Mouse (Mus musculus) forebrain, embryonic 16.5 days (tissue): ENCODE measurements around the gene Mapt. TPM values are rescaled to one million over a fixed set of nuclear protein-coding genes. Genes with fewer than 3 reads are reported as not detected.
A peak's percentile ranks its signal among the peaks of the same experiment; 100 is the strongest.
"Not testable (repeated sequence)": the region's sequence is repeated elsewhere in the genome, so short reads cannot be mapped to it uniquely, and the experiment has no call there.

Experiments used
- ATAC-seq: fragments of 200-750 bp; cut with Nextera tagmentation; 2 replicates; pipeline ENCODE4 v1.8.0; 2017; ENCODE audit warnings: mild to moderate bottlenecking, moderate library complexity
- H3K27ac ChIP-seq: fragments of 300-500 bp; sonication (generic); 2 replicates; pipeline ENCODE4 v1.5.1; 2014; ENCODE audit warnings: low read length, control low read depth
- H3K27me3 ChIP-seq: fragments of 300-500 bp; sonication (generic); replicated peaks from 2 replicates; pipeline ENCODE4 v1.6.1; 2014; ENCODE audit warnings: low read length; ENCODE audit not compliant: control insufficient read depth, insufficient read depth
- H3K36me3 ChIP-seq: fragments of 300-500 bp; sonication (generic); 2 replicates; pipeline ENCODE4 v1.6.1; 2014; ENCODE audit not compliant: control insufficient read depth, insufficient read depth
- H3K4me1 ChIP-seq: fragments of 300-500 bp; sonication (generic); replicated peaks from 2 replicates; pipeline ENCODE4 v1.6.1; 2014; ENCODE audit warnings: low read length; ENCODE audit not compliant: control insufficient read depth, insufficient read depth
- H3K4me2 ChIP-seq: fragments of 300-500 bp; sonication (generic); 2 replicates; pipeline ENCODE4 v1.6.1; 2014; ENCODE audit warnings: mild to moderate bottlenecking, low read length, control low read depth
- H3K4me3 ChIP-seq: fragments of 300-500 bp; sonication (generic); replicated peaks from 2 replicates; pipeline ENCODE4 v1.5.1; 2014; ENCODE audit warnings: mild to moderate bottlenecking, low read length, control low read depth
- H3K9ac ChIP-seq: fragments of 300-500 bp; sonication (generic); replicated peaks from 2 replicates; pipeline ENCODE4 v1.6.1; 2014; ENCODE audit warnings: low read depth, low read length, control low read depth
- H3K9me3 ChIP-seq: fragments of 300-500 bp; sonication (generic); 2 replicates; pipeline ENCODE4 v1.6.1; 2016; ENCODE audit warnings: low read length; ENCODE audit not compliant: control insufficient read depth
- WGBS: fragments of 180-500 bp; shearing (Covaris S2); extraction: QIAGEN DNeasy Blood & Tissue Kit; methylation state at CpG from one replicate; pipeline ENCODE4 v1.1.7; 2014; 5-methylcytosine and 5-hydroxymethylcytosine counted together
- polyA plus RNA-seq: library from polyadenylated mRNA; unstranded; fragments of >200 nt; fragmentation: Nextera tagmentation; extraction: Ambion mirVana; gene quantifications from 2 replicates; pipeline ENCODE4 v1.2.1, GENCODE M21; 2015

The Mapt gene
- polyA plus RNA-seq, 1 experiment from 2014 or later = 864 TPM

DNA sequence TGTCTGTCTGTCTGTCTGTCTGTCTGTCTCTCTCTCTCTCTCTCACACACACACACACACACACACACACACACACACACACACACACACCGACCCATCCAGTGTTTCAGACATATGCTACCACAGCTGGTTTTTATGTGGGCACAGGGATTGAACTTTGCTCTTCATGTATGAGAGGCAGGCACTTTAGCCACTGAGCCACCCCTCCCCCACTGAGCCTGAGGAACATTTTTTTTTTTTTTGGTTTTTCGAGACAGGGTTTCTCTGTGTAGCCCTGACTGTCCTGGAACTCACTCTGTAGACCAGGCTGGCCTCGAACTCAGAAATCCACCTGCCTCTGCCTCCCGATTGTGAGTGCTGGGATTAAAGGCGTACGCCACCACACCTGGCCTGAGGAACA is 14.3 kb downstream of the Mapt start:
- H3K9me3 ChIP-seq, H3K4me3 ChIP-seq, ATAC-seq, H3K4me1 ChIP-seq, H3K27ac ChIP-seq, H3K27me3 ChIP-seq, H3K9ac ChIP-seq, H3K36me3 ChIP-seq, H3K4me2 ChIP-seq: not testable (repeated sequence)
- 82% methylated on average over 6 of the region's 6 CpGs for WGBS

GRCm38 (mm10) chr11:104246171-104246694 is 15.0 kb downstream of the Mapt start:
- H3K9ac ChIP-seq = no peak overlapping the region
- no peak overlapping the region for H3K4me2 ChIP-seq
- no peaks in the 10 kb centered on the region for H3K27me3 ChIP-seq
- H3K27ac ChIP-seq = no peak overlapping the region
- ATAC-seq = peak; percentile 47; the same call in 1 of the 2 replicates
- no peaks in the 10 kb centered on the region for H3K9me3 ChIP-seq
- WGBS = 15% methylated on average over 6 of the region's 6 CpGs
- H3K4me1 ChIP-seq = peaks cover 3% of the 10 kb centered on the region
- H3K4me3 ChIP-seq = no peak overlapping the region
- no peaks in the 10 kb centered on the region for H3K36me3 ChIP-seq

DNA sequence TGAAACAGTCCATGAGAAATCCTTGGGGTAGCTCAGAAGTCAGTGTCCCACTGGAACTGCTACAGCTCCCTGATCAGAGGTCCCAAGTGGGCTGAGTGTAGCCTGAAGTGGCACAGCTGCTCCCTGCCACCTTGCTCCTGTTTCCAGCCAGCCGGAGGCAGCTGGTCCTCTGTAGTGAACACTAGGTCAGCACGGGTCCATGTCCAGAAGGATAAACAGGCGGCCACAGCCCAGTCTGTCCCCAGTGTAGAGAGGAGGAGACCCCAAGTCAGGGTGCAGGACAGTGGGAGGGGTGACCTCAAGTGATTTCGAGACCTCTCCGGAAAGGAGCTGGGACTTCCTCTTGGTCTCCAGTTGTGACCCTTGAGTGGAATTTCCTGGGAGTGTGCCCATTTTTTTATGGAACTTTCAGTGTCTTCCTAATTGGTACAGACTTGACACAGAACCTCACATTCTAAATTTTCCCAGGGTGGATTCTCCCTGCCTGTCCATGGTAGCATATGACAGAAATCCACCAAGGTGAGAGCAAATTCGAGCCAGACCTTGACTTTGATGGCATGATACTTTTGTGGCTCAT is 16.0 kb downstream of the Mapt start:
- Histone ChIP-seq H3K36me3 (no peaks in the 10 kb centered on the region), H3K9ac (no peak overlapping the region), H3K27ac (no peak overlapping the region), H3K4me3 (no peak overlapping the region), H3K27me3 (no peaks in the 10 kb centered on the region), H3K4me1 (peaks cover 3% of the 10 kb centered on the region), H3K4me2 (no peak overlapping the region), H3K9me3 (no peaks in the 10 kb centered on the region)
- no peak for ATAC-seq
- WGBS = 77% methylated on average over 6 of the region's 6 CpGs

- 70% methylated on average over 8 of the region's 8 CpGs for WGBS
- Histone ChIP-seq H3K9me3 (no peaks in the 10 kb centered on the region), H3K9ac (no peak overlapping the region), H3K27ac (no peak overlapping the region), H3K4me1 (peaks cover 3% of the 10 kb centered on the region), H3K4me3 (no peak overlapping the region), H3K36me3 (no peaks in the 10 kb centered on the region), H3K27me3 (no peaks in the 10 kb centered on the region), H3K4me2 (no peak overlapping the region)
- no peak for ATAC-seq
Observed at GRCm38 (mm10) chr11:104249420-104249819, 18.2 kb downstream of the Mapt start.

DNA sequence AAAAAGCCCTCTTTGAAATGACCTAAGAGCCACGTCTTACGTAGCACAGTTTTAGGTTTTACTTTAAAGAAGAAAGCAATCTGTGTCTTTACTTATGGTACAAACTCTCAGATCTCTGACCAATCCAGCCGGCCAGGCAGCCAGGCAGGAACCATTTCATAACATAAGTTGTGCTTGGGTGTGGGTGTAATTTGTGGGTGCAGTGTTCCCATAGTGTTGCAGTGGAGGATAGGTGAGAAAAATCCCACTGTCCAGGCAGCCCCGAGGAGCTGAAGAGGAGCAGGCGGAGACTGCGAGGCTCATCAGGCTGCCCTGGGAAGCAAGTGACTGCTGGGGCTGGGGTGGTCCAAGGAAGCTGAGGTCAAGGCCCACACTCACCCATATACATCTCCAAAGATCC is 19.9 kb downstream of the Mapt start:
- no peak for ATAC-seq
- H3K4me3 ChIP-seq = no peak overlapping the region
- no peaks in the 10 kb centered on the region for H3K9me3 ChIP-seq
- no peak overlapping the region for H3K9ac ChIP-seq
- WGBS = 85% methylated on average over 6 of the region's 6 CpGs
- H3K27me3 ChIP-seq = no peaks in the 10 kb centered on the region
- H3K4me2 ChIP-seq = no peak overlapping the region
- H3K36me3 ChIP-seq = no peaks in the 10 kb centered on the region
- H3K4me1 ChIP-seq = peaks cover 4% of the 10 kb centered on the region; the same call in 1 of the 2 replicates
- H3K27ac ChIP-seq = no peak overlapping the region

- H3K27me3 ChIP-seq = no peaks in the 10 kb centered on the region
- H3K4me2 ChIP-seq = no peak overlapping the region
- 84% methylated on average over 3 of the region's 3 CpGs for WGBS
- H3K27ac ChIP-seq = no peak overlapping the region
- H3K9me3 ChIP-seq = no peaks in the 10 kb centered on the region
- no peak for ATAC-seq
- no peak overlapping the region for H3K9ac ChIP-seq
- peaks cover 3% of the 10 kb centered on the region; the same call in 1 of the 2 replicates for H3K4me1 ChIP-seq
- no peaks in the 10 kb centered on the region for H3K36me3 ChIP-seq
- H3K4me3 ChIP-seq = no peak overlapping the region
Observed at GRCm38 (mm10) chr11:104252094-104252493, 20.9 kb downstream of the Mapt start.

GRCm38 (mm10) chr11:104254408-104255039 is 23.3 kb downstream of the Mapt start:
- Histone ChIP-seq H3K9ac (no peak overlapping the region), H3K27ac (no peak overlapping the region), H3K36me3 (no peaks in the 10 kb centered on the region), H3K4me2 (no peak overlapping the region), H3K4me3 (no peak overlapping the region), H3K4me1 (peaks cover 3% of the 10 kb centered on the region; the same call in 1 of the 2 replicates), H3K27me3 (no peaks in the 10 kb centered on the region), H3K9me3 (no peaks in the 10 kb centered on the region)
- WGBS = 63% methylated on average over 10 of the region's 10 CpGs
- no peak for ATAC-seq

DNA sequence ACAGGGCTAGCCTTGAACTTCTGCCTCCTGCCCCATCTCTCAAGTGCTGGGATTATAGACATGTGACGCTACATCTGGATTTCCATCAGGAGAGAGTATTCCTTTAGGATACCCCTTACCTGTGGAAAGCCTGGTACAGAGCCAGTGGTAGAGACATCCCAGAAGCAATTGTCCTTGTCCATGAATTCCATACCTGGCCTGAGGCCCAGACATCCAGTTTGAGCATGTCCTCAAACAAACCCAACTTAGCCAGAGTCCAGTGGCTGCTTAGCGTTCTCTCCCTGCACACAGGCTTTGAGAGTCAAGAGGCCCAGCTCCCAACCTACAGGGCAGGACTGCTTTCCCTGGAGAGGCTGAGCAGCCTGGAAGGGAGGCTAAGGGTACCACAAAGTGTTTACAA is 25.0 kb downstream of the Mapt start:
- Histone ChIP-seq H3K4me3 (no peak overlapping the region), H3K36me3 (no peaks in the 10 kb centered on the region), H3K27ac (no peak overlapping the region), H3K9me3 (no peaks in the 10 kb centered on the region), H3K9ac (no peak overlapping the region), H3K4me1 (peaks cover 3% of the 10 kb centered on the region; the same call in 1 of the 2 replicates), H3K4me2 (no peak overlapping the region), H3K27me3 (no peaks in the 10 kb centered on the region)
- WGBS = 93% methylated on average over 2 of the region's 2 CpGs
- ATAC-seq = no peak

GRCm38 (mm10) chr11:104258991-104259390 is 27.8 kb downstream of the Mapt start:
- Histone ChIP-seq H3K4me3 (no peak overlapping the region), H3K36me3 (no peaks in the 10 kb centered on the region), H3K9me3 (no peaks in the 10 kb centered on the region), H3K4me2 (no peak overlapping the region), H3K4me1 (peaks cover 3% of the 10 kb centered on the region; the same call in 1 of the 2 replicates), H3K27ac (no peak overlapping the region), H3K27me3 (no peaks in the 10 kb centered on the region), H3K9ac (no peak overlapping the region)
- ATAC-seq = no peak
- WGBS = 79% methylated on average over 4 of the region's 4 CpGs
